Mouse (Mus musculus): ENCODE measurements around the gene Mrgprb8.
"Not testable (repeated sequence)": the region's sequence is repeated elsewhere in the genome, so short reads cannot be mapped to it uniquely, and the experiment has no call there.

Mrgprb8 gene

DNA sequence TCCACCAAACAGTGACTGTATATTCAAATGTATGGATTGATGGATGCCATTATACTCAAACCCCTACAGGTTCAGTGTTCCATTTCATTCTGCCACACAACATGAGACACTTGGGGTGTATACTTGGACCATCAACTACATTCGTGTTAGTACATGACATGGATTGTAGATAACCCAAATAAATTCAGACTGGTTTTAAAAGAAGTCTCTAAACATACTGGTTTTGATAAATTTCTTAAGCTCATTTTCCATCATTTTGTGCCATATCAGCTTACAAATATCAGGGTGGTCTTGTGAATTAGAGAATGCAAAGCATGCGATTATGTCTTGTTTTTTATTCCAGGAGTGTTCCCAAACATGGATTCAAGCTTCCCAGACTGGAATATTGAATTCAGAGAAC, at the start of gene Mrgprb8:
TSS of gene Mrgprb8 (plus strand) at position 301 of the 400 bp plus-strand sequence.
- no peak for DNase-seq

DNA sequence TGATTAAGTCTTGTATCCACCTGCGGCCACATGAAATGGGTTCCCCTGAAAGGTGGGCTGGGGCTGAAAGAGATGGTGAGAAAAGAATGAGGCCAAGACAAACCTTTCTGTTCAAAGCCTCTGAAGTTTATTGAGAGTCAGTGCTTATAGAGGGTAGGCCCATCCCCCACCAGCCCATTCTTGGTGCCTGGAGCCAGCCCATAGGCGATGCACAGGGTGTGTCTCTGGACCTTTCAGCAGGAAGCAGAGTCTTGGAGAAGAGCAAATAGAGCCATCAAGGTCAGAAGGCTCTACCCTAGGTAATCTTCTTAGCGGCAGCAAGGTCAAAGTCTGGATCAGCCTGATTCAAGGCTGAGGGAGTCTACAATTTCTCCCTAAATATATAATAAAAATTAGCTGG, 47.6 kb downstream of the Mrgprb8 start:
- DNase-seq = not testable (repeated sequence)

DNA sequence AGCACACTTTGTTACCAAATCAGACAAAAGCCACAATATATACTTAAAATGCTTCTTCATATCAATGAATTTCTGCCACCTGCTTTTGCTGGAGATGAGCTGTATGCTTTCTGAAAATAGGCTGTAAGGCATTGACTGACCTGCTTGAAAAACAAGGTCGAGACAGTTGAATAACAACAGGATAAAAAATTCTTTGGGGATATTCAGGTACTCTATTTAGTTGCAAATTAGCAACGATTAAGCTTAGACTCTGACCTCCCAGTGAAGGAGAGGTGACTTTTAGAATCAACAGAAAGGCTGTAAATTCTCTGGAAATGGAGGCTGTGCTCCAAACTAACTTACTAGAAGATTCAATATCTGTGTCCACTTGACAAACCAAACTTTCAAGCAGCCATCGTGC, 48.3 kb downstream of the Mrgprb8 start:
- DNase-seq = no peak
